Mouse (Mus musculus) cerebellum, postnatal 10 days (tissue): ENCODE results near the gene Triap1.
"Not testable (repeated sequence)": the region's sequence is repeated elsewhere in the genome, so short reads cannot be mapped to it uniquely, and the experiment has no call there.

Experiments used
- DNase-seq, 2 experiments: peaks; one replicate each; pipeline ENCODE4 v3.0.0; 2021; ENCODE audit warnings: mixed read lengths in 2 of 2

Triap1 gene

DNA sequence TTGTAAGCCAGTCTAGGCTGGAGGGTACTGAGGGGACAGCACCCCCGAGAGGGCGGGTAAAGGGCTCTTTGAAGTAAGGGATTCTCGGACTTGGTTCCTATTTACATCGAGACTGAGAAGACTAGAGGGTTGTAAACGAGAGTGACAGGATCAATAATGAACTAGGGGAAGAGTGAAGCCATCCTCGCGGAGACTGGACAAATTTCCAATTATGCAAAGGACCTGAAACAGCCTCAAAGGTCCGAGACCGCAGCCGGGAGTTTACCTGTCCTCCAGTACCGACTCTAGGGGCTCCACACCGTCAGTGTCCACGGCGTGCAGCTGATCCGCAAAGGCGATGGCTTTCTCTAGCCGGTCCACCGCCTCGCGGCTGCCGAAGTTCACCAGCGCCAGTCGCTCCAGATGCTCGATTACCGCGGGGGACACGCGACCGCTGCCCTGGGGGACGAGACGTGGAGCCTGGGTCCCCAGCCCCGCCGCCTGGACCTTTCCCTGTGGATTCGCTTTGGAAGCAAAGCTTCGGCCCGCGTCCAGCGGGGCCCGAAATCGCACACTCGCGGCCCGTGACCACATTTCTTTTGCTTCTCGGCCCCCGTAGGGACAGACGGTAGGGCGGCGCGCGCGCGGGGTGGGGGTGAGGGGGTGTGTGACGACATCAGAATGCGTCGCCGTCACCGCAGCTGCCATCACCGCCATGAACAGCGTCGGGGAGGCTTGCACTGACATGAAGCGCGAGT, at the start of gene Triap1, which contains the start of gene Gatc:
Triap1 (plus strand) TSS at position 649 of the 737 bp plus-strand sequence.
Gatc (minus strand) TSS at position 602 of the 737 bp plus-strand sequence.
- peak; percentile 96 to 97 for DNase-seq

DNA sequence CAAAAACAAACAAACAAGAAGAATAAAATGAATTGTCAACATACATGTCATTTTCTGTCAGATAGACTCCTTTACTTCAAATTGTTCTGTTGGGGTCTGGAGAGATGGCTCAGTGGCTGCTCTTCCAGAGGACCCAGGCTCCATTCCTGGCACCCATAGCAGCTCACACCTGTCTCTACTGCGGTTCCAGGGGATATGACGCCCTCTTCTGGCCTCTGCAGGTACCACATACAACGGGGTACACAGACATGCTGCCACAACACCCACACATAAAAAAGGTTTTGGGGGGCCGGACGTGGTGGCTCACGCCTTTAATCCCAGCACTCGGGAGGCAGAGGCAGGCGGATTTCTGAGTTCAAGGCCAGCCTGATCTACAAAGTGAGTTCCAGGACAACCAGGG, 46.9 kb upstream of the Triap1 start:
- peak; percentile 36 for DNase-seq

DNA sequence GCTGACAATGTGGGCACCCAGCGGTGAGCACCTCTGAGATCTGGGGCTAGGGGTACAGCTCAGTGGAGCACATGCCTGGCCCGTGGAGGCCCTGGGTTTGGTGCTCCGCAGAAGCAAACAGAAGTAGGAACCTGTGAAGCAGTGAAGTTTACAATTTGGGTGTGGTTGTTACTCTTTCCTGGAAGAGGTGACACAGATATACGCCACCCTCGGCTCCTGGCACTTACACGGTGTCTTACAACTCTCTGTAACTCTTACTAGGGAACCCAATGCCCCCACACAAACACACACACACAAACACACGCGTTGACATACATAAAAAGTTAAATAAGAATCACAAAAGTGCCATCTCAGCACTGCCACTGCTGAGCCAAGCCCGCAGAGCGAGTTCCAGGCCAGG, 44.7 kb upstream of the Triap1 start:
- no peak for DNase-seq

DNA sequence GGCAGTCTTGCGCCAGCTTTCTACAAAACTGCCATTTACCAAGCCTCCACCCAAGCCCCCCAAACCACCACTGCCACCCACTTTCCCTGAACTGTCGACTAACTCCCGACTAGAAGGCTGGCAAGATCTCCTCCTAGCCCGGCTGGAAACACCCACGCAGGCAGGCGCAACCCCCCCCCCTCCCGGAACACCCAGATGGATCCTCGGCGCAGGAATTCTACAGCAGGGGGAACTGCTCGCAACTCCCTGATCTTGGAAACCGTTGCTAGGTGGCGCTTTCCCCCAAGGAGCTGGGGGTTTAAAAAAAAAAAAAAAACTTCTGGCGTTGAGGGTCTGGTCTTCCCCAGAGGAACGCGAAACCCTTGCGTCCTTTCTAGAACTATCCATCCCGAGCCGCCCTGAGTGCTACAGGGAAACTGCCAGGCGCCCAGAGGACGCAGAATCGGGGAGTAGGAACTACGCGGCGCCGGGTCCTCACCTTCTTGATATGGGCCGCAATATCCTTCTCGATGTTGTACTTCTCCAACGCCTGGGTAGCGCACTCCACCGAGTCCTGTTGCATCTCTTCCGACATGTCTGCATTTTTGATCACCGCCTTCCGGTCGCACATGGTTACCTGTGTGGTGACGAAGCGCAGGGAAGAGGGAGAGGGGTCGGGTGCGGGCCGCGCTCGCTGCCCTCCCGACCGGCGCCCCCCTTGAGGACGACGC, 40.8 kb upstream of the Triap1 start:
- peak; percentile 72 to 78 for DNase-seq

DNA sequence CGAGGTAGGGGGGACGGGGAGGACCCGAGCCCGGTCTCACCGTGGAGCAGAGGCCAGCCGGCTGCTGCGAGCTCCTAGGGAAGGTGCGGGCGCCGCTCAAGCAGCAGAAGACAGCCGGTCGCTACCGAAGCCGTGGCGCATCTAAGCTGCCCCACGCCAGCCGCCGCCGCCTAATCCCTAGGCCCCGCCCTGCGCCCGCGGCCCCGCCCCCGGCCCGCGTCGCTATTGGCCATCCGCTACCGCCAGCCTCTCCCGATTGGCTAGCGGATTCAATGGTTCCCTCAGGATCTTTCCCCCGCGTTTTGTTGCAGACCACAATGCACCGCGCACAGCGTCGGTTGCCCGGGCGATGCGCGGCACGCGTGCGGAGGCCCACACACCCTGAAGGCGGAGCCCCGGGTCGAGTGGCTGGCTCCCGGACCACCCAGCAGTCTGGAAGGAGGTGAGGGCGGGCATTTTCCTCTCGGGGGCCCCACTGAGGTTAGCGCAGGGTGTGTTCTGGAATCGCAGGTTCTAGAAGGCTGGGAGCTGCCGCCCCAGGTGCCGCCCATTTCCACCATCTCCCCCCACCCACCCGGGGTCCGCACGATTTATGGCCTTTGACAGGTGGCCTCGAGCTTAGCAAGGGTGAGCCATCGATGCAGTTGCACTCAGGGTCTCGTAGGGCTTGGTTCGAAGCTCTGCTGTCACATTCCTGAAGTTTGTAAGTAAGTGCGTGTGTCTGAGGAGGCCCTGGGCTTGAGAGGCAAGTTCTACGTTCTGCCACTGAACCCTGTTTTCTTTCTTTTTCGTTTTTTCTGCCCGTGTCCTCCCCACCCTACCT, 40.0 kb upstream of the Triap1 start, which contains the start of gene Dynll1:
Dynll1 (minus strand) TSS at position 208 of the 823 bp plus-strand sequence.
- peak; percentile 100 for DNase-seq

DNA sequence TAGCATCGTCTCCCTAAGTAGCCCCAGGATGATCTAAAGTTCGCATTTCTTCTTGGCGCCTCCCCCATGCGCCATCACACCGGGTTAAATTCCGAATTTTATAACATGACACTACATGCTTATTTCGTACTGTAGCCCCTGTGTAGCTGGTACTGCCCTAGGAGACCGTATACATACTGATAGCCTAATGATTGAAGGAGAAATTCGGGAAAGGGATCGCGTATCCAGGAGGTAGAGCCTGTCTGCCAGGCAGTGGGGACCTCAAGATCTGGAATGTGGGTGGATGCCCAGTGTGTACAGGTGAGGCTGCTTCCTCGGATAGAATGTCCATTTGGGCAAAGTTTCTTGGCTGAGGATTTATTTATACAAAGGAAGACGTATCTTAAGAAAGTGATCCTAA, 39.4 kb upstream of the Triap1 start:
- DNase-seq, result peak in 1 of 2 experiments; percentile 28

DNA sequence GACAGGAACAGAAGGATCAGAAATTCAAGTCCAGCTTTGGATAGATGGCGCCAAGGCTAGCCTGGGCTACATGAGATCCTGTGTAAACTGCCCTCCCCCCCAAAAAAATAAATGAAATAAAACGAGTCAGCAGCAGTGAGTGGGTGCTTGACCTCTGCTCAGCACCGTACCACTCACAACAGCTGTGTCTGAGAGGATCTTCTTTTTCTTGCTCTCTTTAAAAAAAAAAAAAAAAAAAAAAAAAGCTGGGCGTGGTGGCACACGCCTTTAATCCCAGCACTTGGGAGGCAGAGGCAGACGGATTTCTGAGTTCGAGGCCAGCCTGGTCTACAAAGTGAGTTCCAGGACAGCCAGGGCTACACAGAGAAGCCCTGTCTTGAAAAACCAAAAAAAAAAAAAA, 38.8 kb upstream of the Triap1 start:
- DNase-seq, result not testable (repeated sequence)

DNA sequence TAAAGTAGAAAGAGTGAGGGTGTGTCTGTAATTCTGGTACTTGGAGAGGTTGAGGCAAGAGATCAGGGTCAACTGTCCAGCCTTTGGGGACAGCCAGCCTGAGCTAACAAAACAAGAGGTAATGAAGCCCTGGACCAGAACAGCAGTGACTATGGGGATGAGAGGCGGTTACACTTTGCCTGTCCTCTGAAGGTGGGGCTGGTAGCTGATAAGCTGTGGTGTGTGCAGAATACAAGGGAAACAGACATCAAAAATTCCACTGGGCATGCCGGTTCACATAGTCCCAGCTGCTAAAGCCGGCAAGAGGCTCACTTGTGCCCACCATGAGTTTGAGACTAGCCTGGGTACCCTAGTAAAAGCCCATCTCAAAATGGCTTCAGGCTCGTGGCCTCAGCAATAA, 28.7 kb upstream of the Triap1 start:
- DNase-seq, result no peak

DNA sequence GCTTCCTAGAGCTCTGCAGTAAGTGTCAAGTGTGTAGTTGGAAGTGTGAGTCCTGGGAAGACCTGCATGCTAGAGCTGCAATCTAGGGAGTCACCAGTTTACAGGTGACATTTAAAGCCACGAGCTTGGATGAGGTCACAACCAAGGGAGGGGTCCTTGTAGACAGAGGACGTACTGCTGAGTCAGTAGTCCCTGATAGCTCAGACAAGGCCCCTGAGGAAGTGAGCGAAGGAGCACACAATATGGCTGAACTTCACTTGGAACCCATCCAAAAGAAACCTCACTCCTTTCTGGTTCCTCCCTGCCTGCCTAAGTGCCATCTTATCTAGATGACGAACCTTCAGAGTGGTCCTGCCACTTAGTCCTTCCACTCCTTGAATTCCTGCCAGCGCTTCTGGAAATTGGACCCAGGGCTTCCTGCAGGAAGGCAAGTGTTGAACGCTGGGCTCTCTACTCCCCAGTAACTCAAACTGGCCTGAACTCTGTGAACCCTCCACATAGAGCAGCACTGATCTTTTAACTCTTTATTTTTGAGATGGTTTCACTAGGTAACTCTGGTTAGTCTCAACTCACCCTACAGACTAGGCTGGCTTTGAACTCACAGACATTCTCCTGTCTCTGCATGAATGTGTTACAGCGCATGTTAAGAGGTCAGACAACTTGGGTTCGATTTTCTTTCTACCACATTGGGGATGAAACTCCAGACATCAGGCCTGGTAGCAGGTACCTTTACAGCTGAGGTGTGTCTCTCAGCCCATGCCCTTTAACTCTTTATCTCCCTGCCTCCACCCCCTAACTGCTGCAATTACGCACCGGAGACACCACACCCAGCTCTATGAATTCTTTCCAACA, 28.0 kb upstream of the Triap1 start:
- DNase-seq, result no peak

DNA sequence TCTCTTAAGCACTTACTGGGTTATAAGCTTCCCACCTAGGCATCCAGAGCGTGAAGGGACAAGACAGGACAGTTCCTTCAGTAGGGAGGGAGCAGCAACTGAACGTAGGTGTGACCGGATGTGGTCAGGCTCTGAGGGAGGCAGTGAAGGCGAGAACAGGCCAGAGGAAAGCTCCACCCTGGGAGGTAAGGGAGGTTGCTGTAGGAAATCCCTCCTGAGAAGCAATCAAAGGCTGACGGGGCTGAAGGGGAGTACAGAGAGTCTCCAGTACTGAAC, 27.4 kb upstream of the Triap1 start:
- DNase-seq, result no peak

DNA sequence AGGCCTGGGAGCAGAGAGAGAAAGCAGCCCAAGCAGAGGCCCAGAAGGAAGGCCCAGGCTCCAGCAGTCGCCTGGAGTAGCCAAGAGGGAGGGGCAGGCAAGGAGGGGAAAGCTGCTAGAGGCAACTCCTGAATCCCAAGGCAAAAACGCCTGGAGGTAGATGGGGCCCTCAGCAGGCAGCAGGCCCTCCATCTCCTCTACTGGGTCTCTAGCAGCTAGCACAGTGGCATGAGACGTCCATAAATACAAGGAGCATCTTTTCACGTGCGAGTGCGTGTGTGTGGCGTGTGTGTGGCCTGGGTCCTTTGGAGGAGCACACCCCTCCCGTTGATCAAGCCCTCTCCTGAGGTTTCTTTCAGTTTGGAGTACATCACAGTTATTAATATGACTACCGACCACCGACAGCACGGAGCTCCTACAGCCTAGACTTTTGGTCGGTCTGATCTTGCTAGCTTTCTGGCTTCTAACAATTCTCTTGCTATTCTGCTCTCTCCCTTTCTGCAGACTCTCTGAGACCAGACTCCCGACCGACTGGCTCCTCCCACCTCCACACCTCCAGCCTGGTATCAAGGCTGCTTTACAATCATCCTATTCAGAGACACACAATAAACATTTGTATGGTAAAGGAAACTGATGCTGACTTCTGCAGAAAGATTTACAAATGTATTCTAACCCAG, 23.9 kb upstream of the Triap1 start:
- peak; percentile 48 to 51 for DNase-seq

DNA sequence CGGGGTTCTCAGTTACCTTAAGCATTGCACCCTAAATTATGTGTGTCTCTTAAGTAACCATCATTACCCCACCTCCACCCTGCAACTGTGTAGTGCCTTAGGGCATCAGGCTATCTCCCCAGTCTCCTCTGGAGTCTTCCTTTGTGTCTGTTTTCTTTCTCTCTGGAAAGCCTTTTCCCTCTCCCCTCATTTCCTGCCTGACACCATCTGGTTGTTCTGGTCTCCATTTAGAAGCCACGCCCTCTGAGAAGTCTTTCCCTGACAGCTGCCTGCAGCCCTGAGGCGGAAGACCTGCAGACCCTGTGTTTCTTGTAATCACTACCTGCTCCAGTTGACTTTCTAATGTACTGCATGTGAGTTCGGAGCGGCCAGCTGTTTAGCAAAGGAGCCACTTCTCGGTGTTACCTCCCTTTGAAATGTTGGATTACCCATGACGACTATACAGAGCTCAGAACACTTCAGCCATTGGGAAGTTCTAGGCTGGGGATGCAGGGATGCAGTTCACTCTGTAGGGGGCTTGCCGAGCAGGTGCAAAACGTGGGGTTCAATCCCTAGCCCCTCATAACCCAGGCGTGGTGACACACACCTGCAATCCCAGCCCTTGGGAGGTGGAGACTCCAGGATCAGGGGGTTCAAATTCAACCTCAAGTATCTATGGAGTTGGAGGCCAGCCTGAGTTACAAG, 23.2 kb upstream of the Triap1 start:
- peak; percentile 65 to 68 for DNase-seq

DNA sequence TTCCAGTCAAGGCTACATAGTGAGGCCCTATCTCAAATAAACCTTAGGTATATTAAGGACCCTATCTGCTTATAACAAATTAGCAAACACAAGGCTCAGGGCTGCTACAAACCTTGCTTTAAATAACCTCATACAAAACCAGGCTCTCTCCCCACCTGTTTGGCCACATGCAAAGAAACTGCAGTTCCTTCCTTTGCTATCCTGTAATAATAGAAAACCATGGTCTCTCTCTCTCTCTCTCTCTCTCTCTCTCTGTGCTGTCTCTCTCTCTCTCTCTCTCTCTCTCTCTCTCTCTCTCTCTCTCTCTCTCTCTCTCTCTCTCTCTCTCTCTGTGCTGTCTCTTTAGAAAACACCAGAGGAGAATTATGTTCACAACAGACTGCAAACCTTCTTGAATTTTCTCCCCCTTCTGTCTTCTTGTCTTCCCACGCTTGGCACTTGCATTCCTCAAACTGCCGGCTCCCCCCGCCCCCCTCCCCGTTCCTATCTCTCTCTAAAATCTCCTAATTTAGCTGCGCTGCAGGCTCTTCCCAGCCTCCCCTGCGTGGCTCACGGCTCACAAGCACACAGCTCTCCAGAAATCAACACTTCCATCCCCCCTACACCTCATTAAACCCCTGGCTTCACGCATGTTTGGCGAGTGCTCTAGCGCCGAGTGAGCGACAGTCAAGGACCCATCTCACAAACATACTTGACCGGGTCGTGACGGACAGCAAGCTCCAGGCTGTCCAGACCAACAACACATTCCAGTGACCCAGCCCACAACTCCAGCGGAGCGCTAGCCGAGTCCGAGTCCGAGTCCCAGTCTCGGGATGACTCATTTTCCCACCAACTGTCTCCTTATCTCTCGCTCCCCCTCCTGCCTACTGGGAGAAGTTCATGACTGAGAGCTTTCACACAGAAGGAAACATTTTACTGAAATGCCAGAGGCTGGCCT, 21.8 kb upstream of the Triap1 start:
- peak; percentile 81 to 83 for DNase-seq

DNA sequence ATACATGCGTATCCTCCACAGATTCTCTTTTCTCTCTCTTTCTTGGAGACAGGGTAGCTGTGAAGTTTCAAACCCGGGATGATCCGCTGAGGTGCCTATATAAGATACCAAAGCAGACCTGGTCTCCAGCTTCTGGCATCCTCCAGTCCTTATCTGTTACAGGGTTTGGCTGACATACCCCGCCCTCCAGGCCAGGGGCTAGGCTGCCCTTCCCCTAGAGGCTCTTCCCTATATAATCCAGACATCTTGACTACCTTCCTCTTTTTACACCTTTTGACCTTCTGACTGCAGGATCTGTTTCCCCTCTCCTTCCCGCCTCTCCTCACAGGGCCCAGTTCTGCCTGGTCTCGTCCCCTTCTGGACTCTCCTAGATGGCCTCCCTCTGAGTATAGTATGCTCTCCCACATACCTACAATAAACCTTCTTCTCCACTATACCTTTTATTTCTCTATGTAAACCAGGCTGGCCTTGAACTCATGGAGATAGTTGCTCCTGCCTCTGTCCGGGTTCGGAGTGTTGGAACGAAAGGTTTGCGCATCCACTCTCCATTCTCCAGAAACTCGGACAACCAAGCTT, 14.7 kb upstream of the Triap1 start:
- no peak for DNase-seq

DNA sequence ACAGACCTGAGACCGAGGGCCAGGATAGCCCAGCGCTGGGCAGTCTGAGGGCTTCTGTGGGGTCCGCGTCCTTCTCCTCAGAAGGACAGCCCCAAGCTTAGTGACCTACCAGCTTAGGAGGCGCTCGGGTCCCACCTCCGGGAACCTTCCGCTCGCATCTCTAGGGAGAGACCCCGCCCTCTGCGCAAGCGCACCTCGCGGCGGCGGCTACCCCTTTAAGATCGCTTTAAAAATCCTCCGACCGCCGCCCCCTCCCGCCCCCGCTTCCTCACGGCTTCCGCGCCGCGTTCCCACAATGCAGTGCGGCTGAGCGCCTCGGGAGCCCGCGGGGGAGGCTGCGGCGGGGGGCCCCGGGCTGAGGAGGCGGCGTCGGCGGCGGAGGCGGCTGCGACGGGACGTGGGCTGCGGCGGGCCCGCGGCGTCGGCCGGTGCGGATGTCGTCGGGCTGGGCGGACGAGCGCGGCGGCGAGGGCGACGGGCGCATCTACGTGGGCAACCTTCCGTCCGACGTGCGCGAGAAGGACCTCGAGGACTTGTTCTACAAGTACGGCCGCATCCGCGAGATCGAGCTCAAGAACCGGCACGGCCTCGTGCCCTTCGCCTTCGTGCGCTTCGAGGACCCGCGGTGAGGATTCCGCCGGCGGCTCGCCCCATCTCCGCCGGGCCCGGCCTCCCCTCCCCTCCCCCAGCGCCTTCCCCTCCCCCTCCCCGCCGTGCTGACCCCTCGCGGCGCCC, 14.0 kb upstream of the Triap1 start, which contains the start of gene Srsf9:
Srsf9 (plus strand) TSS at position 303 of the 735 bp plus-strand sequence.
- DNase-seq, result peak; percentile 98 to 99

DNA sequence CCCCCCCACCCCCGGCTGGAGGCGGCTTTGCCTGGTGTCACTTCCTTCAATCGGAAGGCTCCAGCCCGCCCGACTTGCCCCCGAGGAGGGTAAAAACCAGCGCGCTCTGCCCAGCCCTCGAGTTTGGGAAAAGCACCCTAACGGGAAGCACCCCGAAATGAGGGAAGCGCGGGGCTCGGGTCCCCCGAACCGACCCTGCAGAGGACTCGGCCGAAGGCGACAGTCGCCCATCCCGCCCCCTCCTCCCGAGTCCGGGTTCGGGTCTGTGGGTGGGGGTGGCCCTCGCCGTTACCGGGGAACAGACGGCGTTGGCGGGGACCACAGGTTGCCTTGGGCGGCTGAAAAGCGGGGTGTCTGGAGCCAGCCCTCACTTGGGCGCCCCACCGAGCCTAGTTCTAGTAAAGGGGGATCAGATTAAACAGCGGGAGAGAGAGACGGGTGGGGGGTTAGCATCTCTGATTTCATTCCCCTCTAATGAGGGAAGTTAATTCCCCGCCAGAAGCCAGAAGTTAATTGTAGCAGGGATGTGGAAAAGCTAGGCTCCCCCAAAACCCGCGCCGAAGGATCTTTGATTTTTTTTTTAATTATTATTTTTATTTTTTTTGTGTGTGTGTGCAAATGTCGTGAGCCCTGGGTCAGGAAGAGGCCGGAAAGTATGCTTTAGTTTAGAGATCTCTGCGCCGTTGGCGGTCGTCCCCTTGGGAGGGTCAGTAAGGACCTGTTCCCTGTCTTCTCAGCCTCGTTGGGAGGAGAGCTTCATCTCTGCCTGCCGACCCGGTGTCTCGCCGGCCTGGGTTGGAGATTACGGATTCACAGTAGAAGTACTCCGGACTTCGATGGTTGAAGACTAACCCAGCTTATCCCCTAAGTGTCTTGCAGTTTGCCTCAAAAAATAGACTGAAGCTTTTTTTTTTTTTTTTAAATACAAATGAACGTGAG, 13.1 kb upstream of the Triap1 start:
- DNase-seq, result peak; percentile 63 to 67

DNA sequence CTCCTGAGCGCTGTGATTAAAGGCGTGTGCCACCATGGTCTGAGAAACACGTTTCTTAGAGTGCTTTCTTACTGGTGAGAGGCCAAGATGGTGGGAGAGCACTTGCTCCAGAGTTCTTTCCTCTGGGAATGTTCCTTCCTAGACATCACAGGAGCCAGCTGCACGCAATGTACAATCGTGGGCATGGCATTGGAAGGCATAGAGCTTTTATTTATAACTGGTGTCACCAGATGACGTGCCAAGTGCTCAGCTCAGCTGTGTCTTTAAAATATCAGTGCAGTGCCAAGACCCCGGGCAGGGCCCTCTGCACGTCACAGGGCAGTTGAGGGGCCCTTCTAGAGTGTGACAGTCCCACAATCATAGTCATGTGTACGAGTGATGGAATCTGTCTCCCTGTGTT, 10.1 kb upstream of the Triap1 start:
- no peak for DNase-seq

DNA sequence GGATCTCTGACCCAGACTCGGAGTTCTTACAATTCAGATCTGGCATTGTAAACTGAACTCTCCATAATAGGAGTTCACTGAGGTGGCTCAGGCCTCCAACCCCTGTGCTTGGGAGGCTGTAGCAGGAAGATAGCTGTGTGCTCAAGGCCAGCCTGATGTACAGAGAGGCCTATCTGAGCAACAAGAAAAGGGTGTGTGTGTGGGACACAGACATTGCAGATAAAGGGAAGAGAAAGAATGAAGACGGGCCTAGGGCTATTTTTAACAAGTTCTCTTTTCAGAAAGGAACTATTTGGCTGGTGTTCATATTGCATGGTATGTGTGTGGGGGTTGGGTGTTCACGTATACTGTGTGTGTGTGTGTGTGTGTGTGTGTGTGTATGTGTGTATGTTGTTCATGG, 7.4 kb upstream of the Triap1 start:
- no peak for DNase-seq
